Mouse (Mus musculus) heart, embryonic 11.5 days (tissue): Measurements from ENCODE around the gene Rb1. TPM values are rescaled to one million over a fixed set of nuclear protein-coding genes. Genes with fewer than 3 reads are reported as not detected.

Experiments used
- ATAC-seq: fragments of 200-750 bp; cut with Nextera tagmentation; replicated peaks from 2 replicates; pipeline ENCODE4 v1.8.0; 2017; ENCODE audit warnings: moderate library complexity; ENCODE audit not compliant: insufficient number of reproducible peaks, low FRiP score, low TSS enrichment
- H3K27ac ChIP-seq: fragments of 300-500 bp; sonication (generic); 2 replicates; pipeline ENCODE4 v1.5.1; 2014; ENCODE audit warnings: mild to moderate bottlenecking, low read depth, low read length
- H3K27me3 ChIP-seq: fragments of 300-500 bp; sonication (generic); 2 replicates; pipeline ENCODE4 v1.6.1; 2014; ENCODE audit warnings: mild to moderate bottlenecking, low read length, mixed read lengths; ENCODE audit not compliant: control insufficient read depth, insufficient read depth
- H3K36me3 ChIP-seq: fragments of 300-500 bp; sonication (generic); 2 replicates; pipeline ENCODE4 v1.6.1; 2014; ENCODE audit warnings: mild to moderate bottlenecking, low read length, moderate library complexity, mixed read lengths; ENCODE audit not compliant: control insufficient read depth, insufficient read depth
- H3K4me1 ChIP-seq: fragments of 300-500 bp; sonication (generic); 2 replicates; pipeline ENCODE4 v1.6.1; 2014; ENCODE audit warnings: low read length; ENCODE audit not compliant: control insufficient read depth, insufficient read depth
- H3K4me2 ChIP-seq: fragments of 300-500 bp; sonication (generic); 2 replicates; pipeline ENCODE4 v1.6.1; 2014; ENCODE audit warnings: mild to moderate bottlenecking, moderate library complexity
- H3K4me3 ChIP-seq: fragments of 300-500 bp; sonication (generic); 2 replicates; pipeline ENCODE4 v1.5.1; 2014; ENCODE audit warnings: low read depth, low read length
- H3K9ac ChIP-seq: fragments of 300-500 bp; sonication (generic); 2 replicates; pipeline ENCODE4 v1.6.1; 2014; ENCODE audit warnings: mild to moderate bottlenecking, low read depth, low read length, moderate library complexity
- H3K9me3 ChIP-seq: fragments of 300-500 bp; sonication (generic); replicated peaks from 2 replicates; pipeline ENCODE4 v1.6.1; 2016; ENCODE audit warnings: low read length; ENCODE audit not compliant: control insufficient read depth
- WGBS: fragments of 180-500 bp; shearing (Covaris S2); extraction: QIAGEN DNeasy Blood & Tissue Kit; methylation state at CpG from one replicate; pipeline ENCODE4 v1.1.7; 2014; ENCODE audit not compliant: insufficient replicate concordance; 5-methylcytosine and 5-hydroxymethylcytosine counted together
- polyA plus RNA-seq: library from polyadenylated mRNA; unstranded; fragments of >200 nt; fragmentation: Nextera tagmentation; extraction: Ambion mirVana; gene quantifications from 2 replicates; pipeline ENCODE4 v1.2.1, GENCODE M21; 2014

Gene Rb1
- polyA plus RNA-seq, 1 experiment from 2014 or later = 15.6 TPM

DNA sequence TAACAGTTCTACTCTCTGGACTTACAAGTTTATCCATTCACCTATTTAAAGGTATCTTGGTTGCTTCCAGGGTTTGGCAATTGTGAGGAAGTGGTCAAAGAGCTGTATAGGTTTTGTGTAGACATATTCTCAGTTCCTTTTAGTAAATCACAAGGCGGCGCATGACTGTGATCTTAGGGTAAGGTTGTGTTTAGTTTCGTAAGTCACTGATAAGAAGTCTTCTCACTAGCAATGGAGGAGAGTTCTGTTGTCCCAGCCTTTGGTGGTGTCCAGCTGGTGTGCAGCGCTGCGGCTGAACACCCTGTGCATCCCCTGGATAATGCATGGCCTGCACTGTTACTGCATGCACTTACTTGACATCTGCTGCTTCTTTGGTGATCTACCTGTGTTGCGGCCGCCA is 138.7 kb downstream of the Rb1 start:
- Histone ChIP-seq H3K4me2 (no peak overlapping the region), H3K4me1 (no peaks in the 10 kb centered on the region), H3K36me3 (peaks cover 12% of the 10 kb centered on the region), H3K27me3 (no peaks in the 10 kb centered on the region), H3K9ac (no peak overlapping the region), H3K9me3 (no peaks in the 10 kb centered on the region), H3K4me3 (no peak overlapping the region), H3K27ac (no peak overlapping the region)
- ATAC-seq = no peak
- WGBS = 86% methylated on average over 7 of the region's 7 CpGs

DNA sequence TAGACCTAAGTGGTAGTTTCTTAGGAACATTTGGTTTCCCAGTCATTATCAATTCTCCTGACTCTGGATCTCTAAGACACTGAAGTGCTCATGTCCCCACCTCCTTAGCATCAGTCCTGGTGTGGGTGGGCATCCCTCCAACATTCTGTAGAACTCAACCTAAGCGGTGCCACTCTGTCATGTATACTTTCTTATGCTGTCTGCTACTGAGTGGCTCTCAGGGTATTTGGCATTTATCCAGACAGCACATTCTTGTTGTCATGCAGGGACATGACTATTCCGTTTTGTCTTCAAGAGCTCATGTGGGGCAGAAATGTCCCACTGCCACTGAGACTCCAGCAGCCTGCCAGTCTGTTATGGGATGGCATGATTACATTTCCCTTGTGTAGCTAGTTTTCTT is 144.5 kb downstream of the Rb1 start:
- ATAC-seq = no peak
- Histone ChIP-seq H3K4me1 (peaks cover 7% of the 10 kb centered on the region), H3K4me2 (no peak overlapping the region), H3K36me3 (peaks cover 16% of the 10 kb centered on the region), H3K9ac (no peak overlapping the region), H3K27ac (no peak overlapping the region), H3K27me3 (no peaks in the 10 kb centered on the region), H3K4me3 (no peak overlapping the region), H3K9me3 (no peaks in the 10 kb centered on the region)
- WGBS = 52% methylated on average over 2 of the region's 2 CpGs

DNA sequence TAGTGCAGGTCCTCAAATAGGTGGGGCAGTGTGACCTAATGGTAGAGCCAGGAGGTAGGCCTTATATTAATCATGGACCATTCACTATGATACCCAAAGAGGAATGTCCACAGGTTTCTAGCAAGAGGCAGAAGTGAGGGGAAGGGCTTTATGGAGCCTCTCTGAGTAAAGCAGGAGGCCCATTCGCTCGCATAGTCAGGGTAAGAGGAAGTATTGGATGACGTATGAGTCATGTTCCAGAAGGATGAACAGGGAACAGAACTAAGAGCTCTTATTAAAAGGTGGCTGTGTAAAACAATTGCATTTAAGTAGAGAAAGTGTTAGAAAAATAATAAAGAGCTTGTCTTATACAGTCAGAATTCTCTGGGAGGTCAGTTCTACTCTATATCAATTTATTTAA is 145.0 kb downstream of the Rb1 start:
- Histone ChIP-seq H3K9me3 (no peaks in the 10 kb centered on the region), H3K27me3 (no peaks in the 10 kb centered on the region), H3K4me3 (no peak overlapping the region), H3K36me3 (peaks cover 16% of the 10 kb centered on the region), H3K9ac (no peak overlapping the region), H3K4me1 (peaks cover 7% of the 10 kb centered on the region), H3K4me2 (no peak overlapping the region), H3K27ac (no peak overlapping the region)
- 67% methylated on average over 3 of the region's 3 CpGs for WGBS
- ATAC-seq = 0 out of 2 replicates have a peak, but pooled peaks have one; percentile 37

DNA sequence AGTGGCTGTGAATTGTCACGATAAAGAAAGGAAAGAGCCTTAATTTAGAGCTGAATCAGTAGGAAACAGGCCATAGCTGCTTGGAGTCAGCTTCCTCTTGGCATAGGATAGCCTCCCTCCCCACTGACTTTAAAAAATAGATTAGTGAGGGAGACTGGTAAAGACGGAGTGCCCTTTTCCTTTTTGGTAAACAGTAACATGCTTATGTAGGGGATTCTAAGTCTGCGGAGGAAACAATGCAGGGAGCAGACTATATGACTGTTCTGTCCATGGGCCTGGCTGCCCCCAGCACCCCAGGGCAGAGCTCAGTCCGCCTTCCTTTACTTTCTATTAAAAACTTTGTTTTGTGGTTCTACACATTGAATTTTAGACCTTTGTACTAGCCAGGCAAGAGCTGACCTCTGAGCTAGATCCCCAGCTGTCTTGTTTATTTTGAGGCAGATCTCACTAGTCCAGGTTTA is 146.4 kb downstream of the Rb1 start:
- 0 out of 2 replicates have a peak, but pooled peaks have one; percentile 50 for ATAC-seq
- 66% methylated on average over 4 of the region's 4 CpGs for WGBS
- H3K4me3 ChIP-seq = no peak overlapping the region
- H3K4me2 ChIP-seq = no peak overlapping the region
- H3K9me3 ChIP-seq = no peaks in the 10 kb centered on the region
- H3K27me3 ChIP-seq = no peaks in the 10 kb centered on the region
- peaks cover 7% of the 10 kb centered on the region for H3K4me1 ChIP-seq
- peaks cover 16% of the 10 kb centered on the region for H3K36me3 ChIP-seq
- peak overlapping the region; percentile 60 for H3K27ac ChIP-seq
- no peak overlapping the region for H3K9ac ChIP-seq

DNA sequence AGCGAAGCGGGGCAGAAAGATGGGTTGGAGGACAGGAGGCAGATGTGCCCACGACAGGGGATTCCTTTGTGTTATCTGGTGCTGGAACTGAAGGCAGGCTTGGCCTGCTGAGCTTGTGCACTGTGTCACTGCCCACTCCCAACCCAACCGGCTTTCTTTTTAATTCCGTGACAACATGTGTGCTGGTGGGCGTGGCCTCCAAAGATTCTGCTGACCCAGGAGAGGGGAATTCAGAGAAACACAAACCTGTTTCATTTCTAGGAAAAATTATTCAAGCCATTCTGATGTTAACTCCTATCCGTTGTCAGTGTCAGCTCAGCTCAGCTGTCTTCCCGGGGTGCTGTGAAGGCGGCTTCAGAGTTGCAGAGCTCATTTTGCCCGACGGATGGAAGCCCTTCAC is 147.7 kb downstream of the Rb1 start:
- Histone ChIP-seq H3K4me1 (peaks cover 7% of the 10 kb centered on the region), H3K9me3 (no peaks in the 10 kb centered on the region), H3K36me3 (peaks cover 17% of the 10 kb centered on the region), H3K27ac (no peak overlapping the region), H3K27me3 (no peaks in the 10 kb centered on the region), H3K9ac (no peak overlapping the region), H3K4me2 (no peak overlapping the region), H3K4me3 (no peak overlapping the region)
- no peak for ATAC-seq
- 82% methylated on average over 11 of the region's 11 CpGs for WGBS

DNA sequence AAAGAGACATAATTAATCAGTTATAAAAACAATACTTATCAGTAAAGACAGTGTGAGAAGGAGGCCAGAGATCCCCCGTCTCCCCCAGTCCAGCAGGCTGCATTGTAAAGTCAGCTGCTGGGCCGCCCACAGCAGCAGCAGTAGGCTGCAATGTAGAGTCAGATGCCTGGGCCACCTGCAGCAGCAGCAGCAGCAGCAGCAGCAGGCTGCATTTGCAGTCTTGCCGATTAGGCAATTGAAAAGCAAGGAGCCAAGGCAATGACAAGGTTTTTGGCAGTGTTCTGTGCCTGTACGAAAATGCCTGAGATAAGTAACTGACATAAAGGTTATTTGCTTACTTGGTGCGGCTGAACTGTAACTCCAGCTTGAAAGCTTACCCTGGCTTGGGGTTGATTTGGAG is 149.4 kb downstream of the Rb1 start:
- ATAC-seq = no peak
- H3K9ac ChIP-seq = no peak overlapping the region
- peaks cover 11% of the 10 kb centered on the region for H3K36me3 ChIP-seq
- no peaks in the 10 kb centered on the region for H3K27me3 ChIP-seq
- no peaks in the 10 kb centered on the region for H3K9me3 ChIP-seq
- no peak overlapping the region for H3K27ac ChIP-seq
- no peak overlapping the region for H3K4me2 ChIP-seq
- peaks cover 6% of the 10 kb centered on the region for H3K4me1 ChIP-seq
- 73% methylated on average over 5 of the region's 5 CpGs for WGBS
- H3K4me3 ChIP-seq = no peak overlapping the region

DNA sequence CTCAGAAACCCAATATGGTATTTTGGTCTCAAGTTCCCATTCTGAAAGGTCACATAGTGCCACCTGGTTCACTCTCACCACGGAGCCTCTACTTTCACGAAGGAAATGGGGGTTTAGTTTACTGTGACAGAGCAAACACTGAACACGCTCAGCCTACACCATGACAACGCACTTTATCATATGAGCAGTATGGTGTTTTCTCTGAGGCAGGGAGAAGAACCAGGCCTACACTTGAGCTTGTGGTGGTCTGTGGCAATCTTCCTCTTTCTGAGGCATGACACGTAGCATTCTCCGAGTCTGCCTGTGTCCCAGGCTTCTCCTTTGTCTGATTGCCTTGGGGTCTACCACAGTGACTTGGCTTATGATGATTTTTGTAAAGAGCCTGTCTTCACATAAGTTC is 149.8 kb downstream of the Rb1 start:
- Histone ChIP-seq H3K4me1 (peaks cover 3% of the 10 kb centered on the region), H3K27ac (no peak overlapping the region), H3K9me3 (no peaks in the 10 kb centered on the region), H3K4me3 (no peak overlapping the region), H3K9ac (no peak overlapping the region), H3K36me3 (peaks cover 11% of the 10 kb centered on the region), H3K27me3 (no peaks in the 10 kb centered on the region), H3K4me2 (no peak overlapping the region)
- no peak for ATAC-seq
- WGBS = 59% methylated on average over 6 of the region's 6 CpGs

DNA sequence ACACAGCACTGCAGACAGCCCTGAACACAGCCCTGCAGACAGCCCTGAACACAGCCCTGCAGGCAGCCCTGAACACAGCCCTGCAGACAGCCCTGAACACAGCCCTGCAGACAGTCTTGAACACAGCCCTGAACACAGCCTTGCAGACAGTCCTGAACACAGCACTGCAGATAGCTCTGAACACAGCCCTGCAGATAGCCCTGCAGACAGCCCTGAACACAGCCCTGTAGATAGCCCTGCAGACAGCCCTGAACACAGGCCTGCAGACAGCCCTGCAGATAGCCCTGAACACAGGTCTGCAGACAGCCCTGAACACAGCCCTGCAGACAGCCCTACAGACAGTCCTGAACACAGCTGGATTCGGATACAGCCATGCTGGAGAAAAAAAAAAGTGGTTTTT is 150.6 kb downstream of the Rb1 start:
- WGBS = 87% methylated on average over 1 of the region's 1 CpGs
- H3K4me1 ChIP-seq = no peaks in the 10 kb centered on the region; the same call in 1 of the 2 replicates
- peaks cover 12% of the 10 kb centered on the region for H3K36me3 ChIP-seq
- no peaks in the 10 kb centered on the region for H3K9me3 ChIP-seq
- no peak overlapping the region for H3K27ac ChIP-seq
- H3K4me3 ChIP-seq = no peak overlapping the region
- H3K9ac ChIP-seq = no peak overlapping the region
- ATAC-seq = no peak
- H3K27me3 ChIP-seq = no peaks in the 10 kb centered on the region
- no peak overlapping the region for H3K4me2 ChIP-seq

DNA sequence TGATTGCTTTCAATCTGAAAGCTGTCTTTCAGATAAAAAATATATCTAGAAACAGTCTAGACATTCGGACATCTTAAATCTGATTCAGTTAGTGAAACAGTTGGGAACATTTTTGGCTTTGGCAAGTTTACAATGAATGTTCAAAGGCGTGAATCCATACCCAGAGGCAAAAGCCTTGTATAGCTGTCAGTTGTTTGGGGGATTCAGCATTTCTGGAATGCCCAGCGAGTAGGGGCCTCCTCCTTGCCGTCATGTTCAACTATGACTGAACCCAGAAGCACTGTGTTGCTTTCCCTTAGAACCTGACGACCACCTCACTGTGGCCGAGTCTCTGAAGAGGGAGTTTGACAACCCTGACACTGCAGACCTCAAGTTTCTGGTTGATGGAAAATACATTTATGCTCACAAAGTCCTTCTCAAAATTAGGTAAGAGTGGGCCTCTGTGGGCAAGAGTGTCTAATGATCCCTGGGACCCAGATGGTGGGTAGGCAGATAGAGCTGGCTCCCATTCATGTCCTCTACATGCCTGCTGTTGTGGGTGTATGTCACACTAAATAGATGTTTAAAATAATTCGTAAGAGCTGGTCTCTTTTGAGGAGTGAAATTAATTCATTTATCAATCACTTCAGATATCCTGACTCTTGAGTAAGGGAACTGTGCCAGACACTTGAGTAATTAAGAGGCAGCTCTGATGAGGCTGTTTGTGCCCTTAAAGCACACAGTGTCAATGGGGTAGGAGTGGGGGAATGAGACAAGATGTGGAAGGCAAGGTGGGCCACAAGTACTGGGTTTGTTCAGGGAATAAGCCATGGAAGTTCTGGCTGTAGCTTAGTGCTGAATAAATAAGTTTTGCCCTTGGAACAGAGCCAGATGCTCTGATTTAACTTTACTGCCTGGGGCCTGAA is 151.3 kb downstream of the Rb1 start:
- WGBS = 68% methylated on average over 7 of the region's 7 CpGs
- Histone ChIP-seq H3K27me3 (no peaks in the 10 kb centered on the region), H3K27ac (no peak overlapping the region), H3K36me3 (peaks cover 13% of the 10 kb centered on the region), H3K9me3 (no peaks in the 10 kb centered on the region), H3K4me2 (no peak overlapping the region), H3K9ac (no peak overlapping the region), H3K4me3 (no peak overlapping the region), H3K4me1 (no peaks in the 10 kb centered on the region; the same call in 1 of the 2 replicates)
- no peak for ATAC-seq
